Mouse (Mus musculus): ENCODE results near the gene Rad23b.

DNA sequence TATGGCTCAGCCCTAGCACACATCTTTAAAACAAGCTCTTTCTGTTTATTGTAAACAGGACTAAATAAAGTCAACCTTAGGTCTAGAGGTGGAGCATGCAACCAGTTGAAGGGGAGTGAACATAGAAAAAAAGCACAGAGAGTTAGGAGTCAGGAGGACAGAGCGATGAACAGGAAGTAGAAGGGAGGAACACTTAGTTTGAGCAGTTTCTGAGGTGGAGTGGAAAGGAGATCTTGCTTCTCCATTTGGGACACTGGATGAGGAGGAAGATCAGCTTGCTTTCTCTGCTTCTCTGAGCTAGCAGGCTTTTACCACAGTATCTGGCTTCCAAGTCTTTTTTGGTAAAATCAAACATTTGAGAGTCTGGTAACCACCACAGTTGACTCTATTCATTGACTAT is 8.0 kb upstream of the Rad23b start:
- TF ChIP-seq CTCF (IDR thresholded peaks at IDR 0.05; ENCODE audit: extremely low read depth, insufficient read depth, low read length), result no peak
- TF ChIP-seq POLR2A (IDR thresholded peaks at IDR 0.05; ENCODE audit: extremely low read depth, insufficient read depth, low read length), result no peak
